Mouse (Mus musculus): ENCODE measurements at regions not wholly inside any gene's neighbourhood (a gene's known extent, or its start where the extent isn't known, plus 50 kb on each side); places are given as distances from the start of the nearest gene placed in this dataset.
"Not testable (repeated sequence)": the region's sequence is repeated elsewhere in the genome, so short reads cannot be mapped to it uniquely, and the experiment has no call there.

DNA sequence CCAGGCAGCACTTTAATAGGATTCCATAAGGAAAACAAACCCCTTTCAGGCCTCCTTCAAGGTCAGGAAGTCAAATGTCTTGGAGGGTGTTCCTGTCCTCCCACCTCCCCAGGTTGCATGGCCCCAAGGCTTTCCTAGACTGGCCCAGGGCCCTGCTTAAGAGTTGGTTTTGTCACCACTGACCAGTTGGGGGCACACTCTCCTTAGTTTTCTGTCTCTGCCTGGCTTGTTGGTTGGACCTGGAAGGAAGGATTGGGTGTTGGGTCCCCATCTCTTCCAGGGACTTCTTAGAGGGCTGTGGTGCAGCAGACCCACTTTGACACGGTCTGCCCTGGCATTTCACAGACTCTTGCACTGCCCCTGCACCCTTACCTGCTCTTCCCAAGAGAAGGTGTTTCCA lies 273.1 kb downstream of the Cyp26b1 start:
- DNase-seq (ENCODE audit: low spot score in 2 of 2), result no peak

- DNase-seq (ENCODE audit: low spot score in 2 of 2), result peak in 1 of 2 experiments; percentile 41
Measured at GRCm38 (mm10) chr6:84318774-84319173, 274.9 kb downstream of the Cyp26b1 start.

GRCm38 (mm10) chr6:84317026-84317425 lies 276.7 kb downstream of the Cyp26b1 start:
- DNase-seq (ENCODE audit: low spot score in 2 of 2), result no peak

DNA sequence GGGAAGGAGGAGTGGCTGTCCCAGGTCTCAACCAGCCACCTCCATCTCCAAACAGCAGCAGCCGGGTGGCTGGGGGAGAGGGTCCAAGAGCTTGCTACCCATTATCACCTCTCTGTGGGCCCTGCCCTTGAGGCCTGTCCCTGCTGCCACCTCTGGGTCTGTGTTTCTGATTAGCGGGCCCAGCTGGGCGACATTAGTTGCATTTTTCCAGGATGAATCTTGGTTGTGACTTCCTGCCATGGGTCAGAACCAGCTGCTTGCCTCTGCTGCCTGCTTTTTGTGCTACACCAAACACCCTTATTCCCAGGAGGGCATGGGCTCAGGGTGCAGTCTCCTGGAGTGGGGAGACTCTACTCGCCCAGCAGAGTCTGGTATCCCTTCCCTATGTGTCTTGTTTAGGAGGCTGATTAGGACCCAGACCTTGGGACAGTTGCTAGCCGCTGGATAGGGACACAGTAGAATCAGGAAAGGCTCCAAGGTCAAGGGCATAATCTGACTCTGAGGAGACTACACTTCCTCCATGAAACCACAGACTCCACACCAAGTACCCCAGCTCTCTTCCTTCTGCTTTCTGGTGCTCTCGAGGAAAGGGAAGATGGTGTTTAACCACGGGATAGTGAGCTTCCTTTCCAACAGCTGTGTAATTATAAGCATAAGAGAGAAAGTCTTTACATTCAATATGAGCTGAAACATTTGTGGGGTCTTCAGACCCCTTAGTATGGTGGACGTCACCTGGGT lies 278.4 kb downstream of the Cyp26b1 start:
- no peak for DNase-seq (ENCODE audit: low spot score in 2 of 2)

- no peak for DNase-seq (ENCODE audit: low spot score in 2 of 2)
Measured at GRCm38 (mm10) chr6:84313797-84314196, 279.9 kb downstream of the Cyp26b1 start.

DNA sequence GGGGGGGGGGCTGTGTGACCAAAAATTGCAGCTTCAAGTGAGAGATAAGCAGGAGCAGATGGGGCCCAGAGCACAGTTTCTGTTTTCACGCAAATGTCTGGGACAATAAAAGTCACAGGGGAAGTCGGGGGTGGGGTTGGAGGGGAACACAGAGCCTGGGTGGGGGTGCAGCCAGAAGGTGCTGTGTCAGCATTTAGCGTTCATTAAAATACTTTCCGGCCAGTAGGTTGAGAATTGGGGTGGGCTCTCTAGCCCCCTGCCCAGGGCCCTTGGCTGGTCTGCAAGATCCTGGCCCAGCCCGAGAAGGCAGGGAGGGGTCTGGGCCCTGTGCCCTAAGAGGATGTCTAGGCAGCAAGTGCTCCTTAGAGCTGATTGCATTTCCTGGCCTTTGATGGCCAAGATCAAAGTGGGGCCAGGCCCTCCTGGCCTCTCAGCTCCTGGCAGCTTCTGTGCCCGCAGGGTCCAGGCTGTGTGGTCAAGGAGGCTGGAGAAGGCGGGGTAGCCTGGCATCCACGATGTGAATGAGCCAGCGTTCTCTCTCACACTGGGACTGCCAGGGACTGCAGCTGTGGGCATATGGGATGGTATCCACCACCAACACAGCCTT lies 283.0 kb downstream of the Cyp26b1 start:
- no peak for DNase-seq (ENCODE audit: low spot score in 2 of 2)

- no peak for DNase-seq (ENCODE audit: low spot score in 2 of 2)
Measured at GRCm38 (mm10) chr6:84307556-84307955, 286.2 kb downstream of the Cyp26b1 start.

DNA sequence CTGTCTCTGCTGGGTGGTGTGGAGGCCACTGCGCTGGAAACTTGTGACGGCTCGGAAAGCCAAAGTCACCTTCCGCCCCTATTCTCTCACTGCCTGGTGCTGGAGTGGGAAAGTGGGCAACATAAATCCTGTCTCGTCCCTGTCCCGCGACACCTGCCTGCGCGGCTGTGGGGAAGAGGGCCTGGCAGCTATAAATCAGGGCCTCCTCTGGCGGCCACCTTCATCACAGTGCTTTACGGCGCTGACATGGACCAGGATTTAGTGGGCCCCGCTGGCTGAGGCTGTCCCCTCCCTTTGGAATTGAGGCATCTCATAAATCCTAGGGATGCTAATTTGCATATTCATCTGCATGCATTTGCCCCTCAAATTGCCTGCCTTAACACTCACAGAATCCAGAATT lies 287.1 kb downstream of the Cyp26b1 start:
- DNase-seq (ENCODE audit: low spot score in 2 of 2), result no peak

DNA sequence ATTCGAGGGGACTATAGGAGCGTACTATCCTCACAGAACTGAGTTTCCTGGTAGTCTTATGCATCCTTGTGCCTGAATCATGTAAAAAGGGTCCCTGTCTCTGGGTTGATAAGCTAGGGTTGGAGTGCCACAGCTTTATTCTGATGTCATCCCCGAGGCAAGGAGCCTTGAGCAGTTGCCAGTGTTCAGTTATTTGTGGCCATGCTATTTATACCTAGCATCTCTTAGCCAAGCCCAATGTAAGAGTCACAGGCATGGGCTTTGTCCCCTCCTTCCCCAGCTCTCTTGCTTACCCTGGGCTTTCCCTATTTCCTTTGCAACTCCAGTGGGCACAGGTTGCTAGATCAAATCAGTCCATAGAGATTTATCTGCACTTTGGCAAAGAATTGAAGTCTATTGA lies 288.6 kb downstream of the Cyp26b1 start:
- DNase-seq (ENCODE audit: low spot score in 2 of 2), result no peak

DNA sequence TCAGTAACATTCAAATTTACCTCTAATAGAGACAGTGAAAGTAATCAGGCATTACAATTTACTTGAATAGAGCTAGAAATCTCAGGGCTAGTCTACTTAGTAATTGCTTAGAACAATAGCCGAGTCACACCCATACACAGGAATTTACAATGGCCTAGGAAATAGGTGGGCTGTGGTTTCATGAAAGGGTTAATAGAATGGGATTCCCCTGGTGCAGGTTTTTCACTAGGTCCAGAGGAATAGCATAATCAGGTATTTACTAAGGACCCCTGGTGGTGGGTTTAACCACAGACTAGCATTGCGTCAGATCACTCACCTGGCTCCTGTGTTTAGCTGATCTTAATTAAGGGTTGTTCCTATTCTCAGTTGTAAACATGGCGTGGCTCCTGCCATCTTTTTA lies 290.8 kb downstream of the Cyp26b1 start:
- DNase-seq (ENCODE audit: low spot score in 2 of 2), result not testable (repeated sequence)

DNA sequence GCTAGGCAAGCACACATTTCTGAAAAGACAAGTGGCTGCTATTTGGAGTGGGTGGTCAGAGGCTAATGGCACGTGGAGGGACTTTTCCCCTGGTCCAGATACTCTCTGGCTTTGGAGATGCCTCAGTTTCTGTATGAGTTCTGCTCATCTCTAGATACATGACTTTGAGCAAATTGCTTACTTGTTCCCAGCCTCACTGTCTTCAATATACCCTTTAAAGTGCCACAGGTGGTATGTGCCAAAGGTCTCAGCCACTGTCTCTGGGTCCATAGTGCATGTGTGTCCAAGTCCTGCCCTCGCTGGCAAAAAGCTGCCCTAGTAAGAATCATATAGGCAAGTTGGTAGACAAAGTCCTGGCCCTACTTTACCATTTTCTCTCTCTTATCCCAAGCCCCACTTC lies 291.5 kb downstream of the Dysf start:
- DNase-seq (ENCODE audit: low spot score in 2 of 2), result no peak

DNA sequence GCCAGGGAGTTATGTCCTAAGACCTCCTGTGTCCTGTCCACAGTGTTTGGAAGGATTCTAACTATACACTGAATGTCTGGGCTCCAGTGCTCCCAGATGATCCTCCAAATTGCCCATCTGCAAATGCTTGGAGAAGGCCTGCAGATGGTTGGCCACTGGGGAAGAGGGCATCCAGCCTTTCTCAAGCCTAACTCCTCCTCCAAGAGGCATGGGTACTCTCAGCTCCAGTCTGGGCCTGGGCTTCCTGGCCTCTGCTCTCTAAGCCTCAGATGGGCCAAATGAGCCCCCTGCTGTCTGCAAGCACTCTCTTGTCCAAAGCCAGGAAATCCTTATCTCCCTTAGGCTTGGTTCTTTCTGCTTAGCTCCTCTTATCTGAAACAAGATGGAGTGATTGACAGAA lies 290.8 kb downstream of the Dysf start:
- no peak for DNase-seq (ENCODE audit: low spot score in 2 of 2)

DNA sequence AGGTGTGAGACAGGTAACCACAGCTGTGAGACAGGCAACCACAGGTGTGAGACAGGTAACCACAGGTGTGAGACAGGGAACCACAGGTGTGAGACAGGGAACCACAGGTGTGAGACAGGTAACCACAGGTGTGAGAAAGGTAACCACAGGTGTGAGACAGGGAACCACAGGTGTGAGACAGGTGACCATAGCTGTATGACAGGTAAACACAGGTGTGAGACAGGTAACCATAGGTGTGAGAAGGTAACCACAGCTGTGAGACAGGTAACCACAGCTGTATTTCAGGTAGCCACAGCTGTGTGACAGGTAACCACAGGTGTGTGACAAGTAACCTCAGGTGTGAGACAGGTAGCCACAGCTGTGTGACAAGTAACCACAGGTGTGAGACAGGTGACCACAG lies 265.5 kb downstream of the Dysf start:
- DNase-seq (ENCODE audit: low spot score in 2 of 2), result not testable (repeated sequence)

DNA sequence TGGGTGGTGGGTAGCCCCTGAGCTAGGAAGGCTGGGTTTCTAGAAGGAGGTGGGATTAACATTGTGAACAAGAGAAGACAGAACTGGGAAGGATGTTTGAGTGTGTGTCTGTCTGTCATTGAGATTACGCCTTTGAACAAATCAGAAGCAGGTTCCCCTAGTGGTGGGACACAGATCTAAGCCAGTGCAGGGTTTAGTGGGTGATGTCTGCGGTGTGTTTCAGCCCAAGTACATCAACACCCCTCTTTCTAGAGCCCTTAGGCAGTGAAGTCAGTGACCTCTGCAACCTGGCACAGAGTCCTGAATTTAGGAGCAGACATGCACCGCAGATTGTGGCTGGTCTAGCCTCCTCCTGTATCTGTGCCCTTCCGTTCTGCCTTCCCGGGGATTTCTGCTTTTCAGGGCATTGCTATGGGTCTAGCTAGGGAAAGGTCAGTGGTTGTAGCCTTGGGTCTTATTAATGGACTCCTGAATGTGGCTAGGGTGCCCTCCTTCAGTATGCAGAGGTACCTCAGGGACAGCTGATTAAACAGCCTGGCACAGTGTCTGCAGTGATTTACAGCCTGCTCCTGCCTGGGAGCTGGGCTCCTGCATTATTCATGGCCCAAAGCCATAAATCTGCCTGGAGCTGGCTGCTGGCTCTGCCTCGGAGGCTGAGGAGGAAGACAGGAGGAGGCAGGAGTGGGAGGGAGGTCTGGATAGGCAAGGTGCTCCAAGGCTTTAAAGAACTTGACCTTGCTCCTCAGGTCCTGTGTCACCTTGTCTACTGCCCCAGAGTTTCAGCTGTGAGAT lies 264.3 kb downstream of the Dysf start:
- DNase-seq (ENCODE audit: low spot score in 2 of 2), result peak in 1 of 2 experiments; percentile 40

DNA sequence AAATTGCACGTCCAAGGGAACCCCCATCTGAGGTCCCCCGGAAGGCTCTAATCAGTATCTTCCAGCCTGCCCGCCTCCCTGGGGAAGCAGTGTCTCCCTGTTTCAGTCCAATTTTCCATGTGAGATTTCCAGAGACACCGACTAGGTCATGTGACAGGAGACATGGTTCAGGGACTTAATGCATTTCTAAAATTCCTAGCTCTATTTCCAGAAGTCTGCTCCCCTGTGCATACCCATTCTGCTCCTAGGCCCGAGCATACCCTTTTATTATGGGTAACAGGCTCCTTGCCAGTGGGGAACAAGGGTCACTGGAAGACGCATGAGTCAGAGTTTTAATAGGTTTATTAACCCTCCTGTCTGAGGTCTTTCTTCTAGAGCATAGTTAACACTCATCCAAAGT lies 263.6 kb downstream of the Dysf start:
- no peak for DNase-seq (ENCODE audit: low spot score in 2 of 2)

GRCm38 (mm10) chr6:84271441-84271840 lies 263.1 kb downstream of the Dysf start:
- no peak for DNase-seq (ENCODE audit: low spot score in 2 of 2)

- DNase-seq (ENCODE audit: low spot score in 2 of 2), result no peak
Measured at GRCm38 (mm10) chr6:84270518-84271165, 262.3 kb downstream of the Dysf start.

DNA sequence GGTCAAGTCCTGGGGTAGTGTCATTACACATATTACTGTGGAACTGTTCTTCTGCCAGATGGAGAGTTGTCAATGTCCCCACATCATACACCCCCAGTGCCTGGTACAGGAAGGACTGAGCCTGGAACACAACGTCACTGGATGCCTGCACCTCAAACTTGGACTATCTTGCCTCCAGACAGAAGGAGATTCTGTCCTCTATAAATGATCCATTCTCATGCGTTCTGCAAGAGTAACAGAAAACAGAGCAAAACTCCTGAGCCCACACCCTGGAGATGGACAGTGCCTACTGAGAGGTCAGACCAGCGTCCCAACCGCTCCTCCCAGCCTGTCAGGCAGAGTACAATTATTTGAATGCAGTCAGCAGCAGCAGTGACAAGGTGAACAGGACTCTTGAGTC lies 261.1 kb downstream of the Dysf start:
- DNase-seq (ENCODE audit: low spot score in 2 of 2), result no peak

DNA sequence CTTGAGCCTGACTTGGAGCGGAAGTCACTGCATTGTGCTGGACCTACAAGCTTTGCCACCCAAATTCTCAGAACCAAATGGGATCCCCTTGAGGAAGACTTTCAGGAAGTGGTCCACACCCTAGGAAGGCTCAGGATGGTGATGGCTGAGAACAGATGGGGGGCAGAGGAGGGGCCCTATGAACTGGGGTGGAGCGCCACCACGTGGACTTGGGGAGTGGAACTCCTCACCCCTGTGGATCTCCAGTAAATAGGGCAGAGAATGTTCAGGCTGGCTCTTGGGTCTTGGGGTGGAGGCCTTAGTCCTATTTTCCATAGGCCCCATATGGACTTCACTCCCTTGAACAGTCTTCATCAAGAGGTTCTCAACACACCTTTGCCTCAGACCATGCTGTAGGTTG lies 260.6 kb downstream of the Dysf start:
- DNase-seq (ENCODE audit: low spot score in 2 of 2), result no peak

- DNase-seq (ENCODE audit: low spot score in 2 of 2), result no peak
Measured at GRCm38 (mm10) chr6:84268111-84268510, 259.7 kb downstream of the Dysf start.

GRCm38 (mm10) chr6:84267526-84267925 lies 259.1 kb downstream of the Dysf start:
- no peak for DNase-seq (ENCODE audit: low spot score in 2 of 2)

DNA sequence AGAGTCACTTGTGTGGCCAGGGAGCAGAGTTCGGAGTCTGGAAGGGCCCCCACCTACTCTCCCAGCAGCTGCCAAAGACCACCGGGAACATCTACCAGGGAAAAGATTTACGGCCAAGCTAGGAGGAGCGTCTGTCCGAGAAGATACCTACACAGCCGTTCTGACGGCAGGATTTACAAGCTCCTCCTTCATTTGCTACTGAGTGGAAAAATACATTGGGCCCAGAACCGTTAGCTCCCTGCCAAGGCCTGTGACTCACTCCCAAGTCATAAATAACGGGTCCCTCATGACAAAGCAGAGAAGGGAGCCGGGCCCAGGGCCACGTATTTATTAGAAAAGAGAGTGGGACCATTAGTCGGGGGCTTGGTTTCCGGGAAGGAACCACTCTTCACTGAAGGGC lies 258.3 kb downstream of the Dysf start:
- DNase-seq (ENCODE audit: low spot score in 2 of 2), result peak in 1 of 2 experiments; percentile 23
